Mouse (Mus musculus) forebrain, embryonic 14.5 days (tissue): ENCODE results near the gene Ccnj. TPM values are rescaled to one million over a fixed set of nuclear protein-coding genes. Genes with fewer than 3 reads are reported as not detected.

Experiments
- ATAC-seq: fragments of 200-750 bp; cut with Nextera tagmentation; 2 replicates; pipeline ENCODE4 v1.8.0; 2017; ENCODE audit warnings: mild to moderate bottlenecking, moderate library complexity
- DNase-seq: peaks from one replicate; pipeline ENCODE4 v3.0.0-alpha.2; 2015; ENCODE audit warnings: low spot score
- H3K27ac ChIP-seq: fragments of 300-500 bp; sonication (generic); 2 replicates; pipeline ENCODE4 v1.5.1; 2014; ENCODE audit warnings: low read depth, mild to moderate bottlenecking, control low read depth, low read length, moderate library complexity
- H3K27me3 ChIP-seq: fragments of 300-500 bp; sonication (generic); replicated peaks from 2 replicates; pipeline ENCODE4 v1.6.1; 2014; ENCODE audit warnings: low read length, control low read depth, mixed read lengths; ENCODE audit not compliant: control insufficient read depth, insufficient read depth
- H3K36me3 ChIP-seq: fragments of 300-500 bp; sonication (generic); 2 replicates; pipeline ENCODE4 v1.6.1; 2014; ENCODE audit warnings: low read length, control low read depth; ENCODE audit not compliant: control insufficient read depth, insufficient read depth
- H3K4me1 ChIP-seq: fragments of 300-500 bp; sonication (generic); 2 replicates; pipeline ENCODE4 v1.6.1; 2014; ENCODE audit warnings: antibody characterized with exemption, low read length, control low read depth; ENCODE audit not compliant: control insufficient read depth, insufficient read depth
- H3K4me2 ChIP-seq: fragments of 300-500 bp; sonication (generic); 2 replicates; pipeline ENCODE4 v1.6.1; 2014; ENCODE audit warnings: mild to moderate bottlenecking, control low read depth, low read length
- H3K4me3 ChIP-seq: fragments of 300-500 bp; sonication (generic); 2 replicates; pipeline ENCODE4 v1.5.1; 2014; ENCODE audit warnings: low read depth, low read length, control low read depth
- H3K9ac ChIP-seq: fragments of 300-500 bp; sonication (generic); 2 replicates; pipeline ENCODE4 v1.6.1; 2014; ENCODE audit warnings: mild to moderate bottlenecking, low read length, control low read depth, moderate library complexity
- H3K9me3 ChIP-seq: fragments of 300-500 bp; sonication (generic); replicated peaks from 2 replicates; pipeline ENCODE4 v1.6.1; 2016; ENCODE audit warnings: low read length, control low read depth, mixed read lengths; ENCODE audit not compliant: control insufficient read depth
- WGBS: fragments of 180-500 bp; shearing (Covaris S2); extraction: QIAGEN DNeasy Blood & Tissue Kit; methylation state at CpG from one replicate; pipeline ENCODE4 v1.1.7; 2014; 5-methylcytosine and 5-hydroxymethylcytosine counted together
- polyA plus RNA-seq: library from polyadenylated mRNA; unstranded; fragments of >200 nt; fragmentation: Nextera tagmentation; extraction: Ambion mirVana; gene quantifications from 2 replicates; pipeline ENCODE4 v1.2.1, GENCODE M21; 2014

The Ccnj gene
- polyA plus RNA-seq = 17.6 TPM in 2 replicates

DNA sequence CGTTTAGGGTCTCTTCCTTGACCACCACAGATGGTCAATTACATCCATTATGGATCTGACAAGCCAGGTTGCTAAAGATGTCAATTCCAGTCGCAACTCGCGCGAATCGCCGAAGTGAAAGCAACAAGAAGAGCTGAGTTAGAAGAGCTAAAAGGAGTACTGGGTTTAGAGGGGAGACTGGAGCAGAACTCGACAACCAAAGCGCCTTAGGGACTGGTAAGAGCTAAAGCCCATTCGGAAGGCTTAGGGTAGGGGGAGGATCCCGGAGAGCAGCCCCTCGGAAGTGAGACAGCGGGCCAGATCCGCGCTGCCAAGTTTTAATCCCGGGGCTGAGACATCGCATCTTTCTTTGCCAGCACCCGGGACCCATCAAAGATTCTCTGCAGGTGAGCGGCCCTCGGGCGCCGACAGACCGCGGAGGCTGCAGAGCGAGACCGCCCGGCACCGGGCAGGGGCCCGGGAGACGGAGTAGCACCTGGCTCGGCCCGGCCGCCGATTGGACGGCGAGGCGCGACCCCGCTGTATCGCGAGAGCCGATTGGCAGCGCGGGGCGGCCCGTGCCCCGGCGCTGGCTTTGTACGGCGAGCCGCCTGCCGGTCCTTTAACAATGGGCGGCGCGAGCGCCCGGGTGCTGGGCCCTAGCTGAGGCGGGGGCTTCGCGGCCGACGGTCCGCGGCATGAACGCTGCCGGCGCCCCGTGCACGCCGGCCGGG, at the start of gene Ccnj:
Gene Ccnj (plus strand): TSS at position 577 of the 713 bp plus-strand sequence.
- H3K4me3 ChIP-seq = peak within 1 kb of the TSS; percentile 97
- ATAC-seq (peak; percentile 99), DNase-seq (peak; percentile 94)
- under 1% methylated on average over 57 of the region's 71 CpGs for WGBS
- H3K4me2 ChIP-seq = peak within 1 kb of the TSS; percentile 81
- no peaks in the 10 kb centered on the region for H3K27me3 ChIP-seq
- H3K4me1 ChIP-seq = peaks cover 29% of the 10 kb centered on the region
- H3K9me3 ChIP-seq = no peaks in the 10 kb centered on the region
- H3K27ac ChIP-seq = peak within 1 kb of the TSS; percentile 95
- H3K36me3 ChIP-seq = 0 out of 2 replicates have a peak, but pooled peaks cover 6% of the 10 kb centered on the region
- H3K9ac ChIP-seq = peak within 1 kb of the TSS; percentile 99

DNA sequence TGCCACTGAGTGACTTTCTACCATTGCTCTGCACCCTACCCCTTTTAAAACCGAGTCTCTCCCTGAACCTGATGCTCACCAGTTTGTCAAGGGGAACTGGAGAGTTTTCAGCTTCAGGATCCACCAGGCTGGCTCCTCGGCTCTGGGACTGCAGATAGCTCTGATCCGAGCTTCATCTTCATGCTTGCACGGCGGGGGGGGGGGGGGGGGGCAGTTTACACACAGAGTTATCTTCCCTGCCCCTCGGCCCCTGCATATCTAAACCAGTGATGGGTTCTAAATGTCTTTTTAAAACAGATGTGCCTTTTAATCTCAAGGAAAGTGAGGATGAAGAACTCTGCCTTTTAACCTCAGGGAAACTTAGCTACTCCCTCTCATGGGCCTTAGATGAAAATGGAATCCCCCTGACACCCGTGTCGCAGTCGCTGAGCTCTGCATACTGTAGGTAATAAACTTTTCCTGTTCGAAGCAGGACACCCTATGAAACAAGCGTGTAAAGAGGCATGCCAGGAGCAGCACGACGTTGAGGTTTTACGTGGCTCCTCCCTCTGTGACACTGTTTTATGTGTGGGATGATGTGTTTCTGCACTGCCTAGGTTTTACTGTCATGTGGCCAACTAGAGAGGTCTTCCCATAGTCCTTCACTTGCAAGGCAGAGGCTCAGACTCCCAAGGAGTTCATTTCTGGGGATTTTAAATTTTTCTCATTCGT, 42.9 kb upstream of the Ccnj start:
- WGBS = 78% methylated on average over 15 of the region's 15 CpGs
- no peak overlapping the region for H3K4me2 ChIP-seq
- no peak overlapping the region for H3K27ac ChIP-seq
- no peak overlapping the region for H3K9ac ChIP-seq
- no peaks in the 10 kb centered on the region for H3K27me3 ChIP-seq
- ATAC-seq (no peak), DNase-seq (no peak)
- no peaks in the 10 kb centered on the region for H3K9me3 ChIP-seq
- no peak overlapping the region for H3K4me3 ChIP-seq
- no peaks in the 10 kb centered on the region for H3K36me3 ChIP-seq
- no peaks in the 10 kb centered on the region for H3K4me1 ChIP-seq

DNA sequence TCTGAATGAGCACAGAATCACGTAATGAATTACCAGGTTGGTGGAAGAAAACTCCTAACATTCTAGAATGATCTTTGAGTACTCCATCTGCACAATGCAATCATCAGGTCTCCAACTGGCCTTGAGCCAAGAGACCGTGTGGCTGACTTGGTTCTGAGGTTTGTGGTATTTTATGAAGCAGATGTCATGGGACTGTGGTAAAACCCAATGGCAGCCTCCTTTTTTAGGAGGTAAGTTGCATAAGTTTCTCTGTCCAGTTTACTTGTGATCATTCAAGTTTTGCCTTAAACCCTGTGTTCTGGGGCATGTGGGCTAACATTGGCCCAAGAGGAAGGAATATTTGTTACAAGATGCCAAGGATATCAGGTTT, 42.4 kb upstream of the Ccnj start:
- no peak for DNase-seq
- Histone ChIP-seq H3K9me3 (no peaks in the 10 kb centered on the region), H3K4me3 (no peak overlapping the region), H3K27me3 (no peaks in the 10 kb centered on the region), H3K4me2 (no peak overlapping the region), H3K36me3 (no peaks in the 10 kb centered on the region), H3K9ac (no peak overlapping the region), H3K4me1 (no peaks in the 10 kb centered on the region), H3K27ac (no peak overlapping the region)
- ATAC-seq = no peak
- WGBS = 82% methylated on average over 2 of the region's 2 CpGs

DNA sequence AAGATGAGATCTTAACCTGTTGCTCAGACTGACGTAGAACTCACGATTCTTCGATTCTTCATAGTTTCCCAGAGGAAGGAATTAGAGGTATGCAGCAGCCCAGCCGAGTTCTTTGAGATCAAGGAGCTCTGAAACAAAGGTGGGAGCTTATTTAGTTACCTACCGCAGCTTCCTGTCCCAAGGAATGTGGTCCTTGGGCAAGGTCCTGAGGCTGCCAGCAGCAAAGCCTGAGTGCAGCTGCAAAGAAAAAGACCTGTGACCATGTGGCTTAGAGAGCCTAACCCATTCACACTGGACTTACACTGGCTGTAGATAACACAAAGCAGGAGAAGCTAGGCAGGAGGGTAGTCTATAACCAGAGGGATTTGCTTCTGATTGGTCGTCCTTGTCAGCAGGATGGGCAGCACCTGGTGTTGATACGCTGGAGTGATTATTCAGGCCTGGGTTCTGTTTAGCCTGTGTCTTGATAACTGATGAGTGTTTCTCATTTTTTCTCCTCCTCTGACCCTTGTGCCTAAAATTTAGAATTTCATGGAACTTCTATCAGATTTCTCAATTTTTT, 25.8 kb upstream of the Ccnj start:
- no peaks in the 10 kb centered on the region for H3K27me3 ChIP-seq
- H3K9me3 ChIP-seq = no peaks in the 10 kb centered on the region
- ATAC-seq (no peak), DNase-seq (no peak)
- H3K4me2 ChIP-seq = no peak overlapping the region
- no peaks in the 10 kb centered on the region for H3K4me1 ChIP-seq
- no peak overlapping the region for H3K4me3 ChIP-seq
- no peak overlapping the region for H3K27ac ChIP-seq
- WGBS = 17% methylated on average over 7 of the region's 7 CpGs
- H3K9ac ChIP-seq = no peak overlapping the region
- no peaks in the 10 kb centered on the region for H3K36me3 ChIP-seq

DNA sequence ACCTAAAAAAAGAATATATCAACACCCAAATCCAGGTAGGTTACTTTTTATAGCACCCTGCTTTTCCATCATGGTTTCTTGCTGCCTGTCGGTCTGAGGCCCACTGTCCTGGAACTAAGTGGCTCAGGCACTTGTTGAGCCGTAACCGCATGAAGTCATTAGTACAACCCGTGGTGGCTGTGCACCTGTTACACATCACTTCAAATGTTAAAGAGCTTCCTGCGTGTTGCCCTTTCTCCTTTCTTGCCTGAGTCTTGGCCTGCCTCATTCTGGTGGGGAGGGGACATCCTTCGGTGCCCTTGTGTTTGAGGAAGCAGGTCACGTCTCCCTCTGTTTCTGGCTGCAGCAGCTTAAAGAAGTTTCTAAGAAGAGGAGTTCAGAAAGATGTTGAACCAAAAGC, 21.2 kb upstream of the Ccnj start:
- Histone ChIP-seq H3K4me1 (no peaks in the 10 kb centered on the region), H3K9ac (no peak overlapping the region), H3K36me3 (no peaks in the 10 kb centered on the region), H3K27ac (no peak overlapping the region), H3K9me3 (no peaks in the 10 kb centered on the region), H3K4me2 (no peak overlapping the region), H3K27me3 (no peaks in the 10 kb centered on the region), H3K4me3 (no peak overlapping the region)
- DNase-seq (no peak), ATAC-seq (no peak)
- 62% methylated on average over 7 of the region's 7 CpGs for WGBS

DNA sequence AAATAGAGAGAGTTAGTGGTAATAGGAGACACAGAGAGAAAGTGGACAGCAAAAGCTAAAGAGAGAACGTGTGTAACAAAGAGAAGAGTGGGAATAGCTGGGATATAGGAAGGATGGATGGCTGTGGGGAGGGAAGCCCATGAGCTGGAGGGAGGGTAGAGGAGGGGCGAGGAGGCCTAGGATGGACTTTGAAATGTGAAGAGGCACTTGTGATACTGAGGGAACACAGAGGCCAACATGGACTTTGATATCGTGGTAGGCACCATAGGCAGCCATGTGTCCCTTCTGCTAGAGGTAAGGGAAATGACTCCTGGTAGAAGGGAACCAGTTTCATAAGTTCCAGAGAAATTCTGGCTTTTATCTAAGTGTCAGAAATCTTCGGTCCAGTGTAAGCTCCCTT, 19.2 kb upstream of the Ccnj start:
- no peaks in the 10 kb centered on the region for H3K9me3 ChIP-seq
- no peaks in the 10 kb centered on the region for H3K27me3 ChIP-seq
- H3K4me1 ChIP-seq = no peaks in the 10 kb centered on the region
- DNase-seq (no peak), ATAC-seq (no peak)
- no peak overlapping the region for H3K4me3 ChIP-seq
- 86% methylated on average over 4 of the region's 4 CpGs for WGBS
- H3K9ac ChIP-seq = no peak overlapping the region
- H3K4me2 ChIP-seq = no peak overlapping the region
- no peak overlapping the region for H3K27ac ChIP-seq
- H3K36me3 ChIP-seq = no peaks in the 10 kb centered on the region

DNA sequence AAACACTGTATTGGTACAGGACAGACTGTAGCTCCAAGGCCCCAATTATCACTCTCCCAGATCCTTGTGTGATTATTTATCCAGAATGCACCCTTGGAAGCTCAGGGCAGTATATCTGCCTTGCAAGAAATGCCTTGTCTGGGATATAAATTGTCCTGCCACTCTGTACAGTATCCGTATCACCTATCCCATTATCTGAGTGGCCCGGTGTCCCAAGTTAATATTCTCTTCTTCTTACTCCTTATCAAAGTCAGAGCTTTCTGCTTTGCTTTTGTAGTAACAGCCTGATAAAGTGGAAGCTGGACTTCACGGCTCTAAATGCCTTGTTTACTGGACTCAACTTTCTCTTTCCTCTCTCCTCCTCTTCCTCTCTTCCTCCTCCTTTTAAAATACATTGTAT, 18.3 kb upstream of the Ccnj start:
- no peaks in the 10 kb centered on the region for H3K4me1 ChIP-seq
- H3K4me3 ChIP-seq = no peak overlapping the region
- no peak for ATAC-seq
- H3K9me3 ChIP-seq = no peaks in the 10 kb centered on the region
- DNase-seq = no peak
- no peak overlapping the region for H3K27ac ChIP-seq
- no peak overlapping the region for H3K9ac ChIP-seq
- 85% methylated on average over 3 of the region's 3 CpGs for WGBS
- no peaks in the 10 kb centered on the region for H3K27me3 ChIP-seq
- H3K4me2 ChIP-seq = no peak overlapping the region
- H3K36me3 ChIP-seq = no peaks in the 10 kb centered on the region

DNA sequence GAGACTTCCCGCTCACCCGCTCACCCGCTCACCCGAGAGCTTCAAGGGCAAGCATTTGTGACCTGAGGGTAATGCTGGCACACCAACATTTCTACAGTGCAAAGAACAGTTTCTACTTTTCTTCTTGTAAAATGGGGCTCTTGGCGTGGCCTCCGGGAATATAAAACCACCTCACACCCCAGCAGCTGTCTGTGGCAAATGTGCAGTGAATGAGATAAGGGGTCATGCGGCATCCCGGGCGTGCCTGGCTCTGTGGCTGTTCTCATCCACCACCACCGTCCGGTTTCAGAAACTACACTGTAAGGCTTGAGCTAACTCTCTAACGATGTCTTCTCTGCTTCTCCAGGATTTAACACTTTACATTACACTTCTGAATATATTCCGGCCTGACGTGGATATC, 17.7 kb upstream of the Ccnj start:
- H3K4me2 ChIP-seq = no peak overlapping the region
- H3K27ac ChIP-seq = no peak overlapping the region
- H3K9ac ChIP-seq = no peak overlapping the region
- DNase-seq (no peak), ATAC-seq (no peak)
- H3K4me1 ChIP-seq = no peaks in the 10 kb centered on the region
- H3K36me3 ChIP-seq = no peaks in the 10 kb centered on the region
- no peaks in the 10 kb centered on the region for H3K9me3 ChIP-seq
- 83% methylated on average over 14 of the region's 14 CpGs for WGBS
- no peak overlapping the region for H3K4me3 ChIP-seq
- H3K27me3 ChIP-seq = no peaks in the 10 kb centered on the region

DNA sequence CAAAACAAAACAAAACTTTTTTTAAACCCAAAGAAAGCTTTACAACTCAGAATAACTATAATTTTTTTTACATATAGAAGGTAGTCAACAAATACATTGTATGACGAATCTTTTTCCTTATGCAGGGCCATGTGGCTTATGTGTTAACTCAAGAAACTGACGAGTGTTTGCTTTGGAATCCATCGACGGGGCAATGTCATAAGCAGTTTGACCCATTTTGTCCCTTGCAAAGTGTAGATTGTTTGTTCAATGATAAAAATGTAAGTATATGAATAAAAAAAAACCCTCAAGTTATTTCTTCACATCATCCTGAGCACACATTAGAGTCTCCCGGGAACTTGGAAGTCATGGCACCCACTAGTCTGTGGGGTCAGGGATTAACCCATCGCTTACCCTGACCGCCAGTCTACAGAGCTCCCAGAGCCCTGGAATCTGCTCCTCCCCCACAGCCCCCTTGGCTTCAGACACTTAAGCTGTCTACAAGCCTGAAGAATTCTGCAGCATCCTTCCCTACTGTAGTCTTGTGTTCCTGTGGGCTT, 15.4 kb upstream of the Ccnj start:
- 86% methylated on average over 7 of the region's 7 CpGs for WGBS
- no peaks in the 10 kb centered on the region for H3K36me3 ChIP-seq
- no peak overlapping the region for H3K4me3 ChIP-seq

More for the DNA sequence above, 15.4 kb upstream of the Ccnj start:
- Histone ChIP-seq H3K4me2 (no peak overlapping the region), H3K4me1 (no peaks in the 10 kb centered on the region), H3K27me3 (no peaks in the 10 kb centered on the region), H3K9me3 (no peaks in the 10 kb centered on the region), H3K27ac (no peak overlapping the region), H3K9ac (no peak overlapping the region)
- DNase-seq = no peak
- no peak for ATAC-seq
